Mouse (Mus musculus) liver, adult 2 months (tissue): ENCODE results near the gene Olfr51.
"Not testable (repeated sequence)": the region's sequence is repeated elsewhere in the genome, so short reads cannot be mapped to it uniquely, and the experiment has no call there.

Source experiments
- CTCF ChIP-seq: fragments of 200-500 bp; IDR thresholded peaks from 2 replicates; pipeline ENCODE4 v1.5.1; 2011; ENCODE audit warnings: low read depth, low read length, control low read depth
- POLR2A ChIP-seq: fragments of 200-500 bp; IDR thresholded peaks from 2 replicates; pipeline ENCODE4 v1.6.1; 2011; ENCODE audit warnings: low read length, control low read depth; ENCODE audit not compliant: insufficient read depth; ENCODE audit errors: extremely low read depth

- TF ChIP-seq CTCF, POLR2A: not testable (repeated sequence)
Observed at GRCm38 (mm10) chr11:51026811-51027210, 23.4 kb downstream of the Olfr51 start.
